Mouse (Mus musculus) layer of hippocampus, adult 6 months (tissue): ENCODE measurements around the gene Foxred1. TPM values are rescaled to one million over a fixed set of nuclear protein-coding genes. Genes with fewer than 3 reads are reported as not detected.

Source experiments
- long read RNA-seq, 2 experiments: library from polyadenylated mRNA; unstranded; transcript quantifications; one replicate each; pipeline ENCODE4 v2.0.0; 2019 to 2020
- polyA plus RNA-seq: library from polyadenylated mRNA; unstranded; fragments of <200 nt; fragmentation: Nextera tagmentation; gene quantifications from 2 replicates; pipeline ENCODE4 v1.2.3, GENCODE M21; 2021

Gene Foxred1
- polyA plus RNA-seq: 14.7 and 16.4 TPM in 2 replicates
- long read RNA-seq, experiment 1, transcript Foxred1-202 (11 exons, 2,289 nt): major isoform, 29 of 48 reads
- long read RNA-seq, experiment 1, partial matches to known transcripts: 2 of 48 reads
- long read RNA-seq, experiment 1, other reads (novel, unspliced or antisense): 15 of 48 reads
- long read RNA-seq, experiment 2, transcript Foxred1-202 (11 exons, 2,289 nt): major isoform, 95 of 149 reads
- long read RNA-seq, experiment 2, partial matches to known transcripts: 16 of 149 reads
- long read RNA-seq, experiment 2, other reads (novel, unspliced or antisense): 38 of 149 reads

DNA sequence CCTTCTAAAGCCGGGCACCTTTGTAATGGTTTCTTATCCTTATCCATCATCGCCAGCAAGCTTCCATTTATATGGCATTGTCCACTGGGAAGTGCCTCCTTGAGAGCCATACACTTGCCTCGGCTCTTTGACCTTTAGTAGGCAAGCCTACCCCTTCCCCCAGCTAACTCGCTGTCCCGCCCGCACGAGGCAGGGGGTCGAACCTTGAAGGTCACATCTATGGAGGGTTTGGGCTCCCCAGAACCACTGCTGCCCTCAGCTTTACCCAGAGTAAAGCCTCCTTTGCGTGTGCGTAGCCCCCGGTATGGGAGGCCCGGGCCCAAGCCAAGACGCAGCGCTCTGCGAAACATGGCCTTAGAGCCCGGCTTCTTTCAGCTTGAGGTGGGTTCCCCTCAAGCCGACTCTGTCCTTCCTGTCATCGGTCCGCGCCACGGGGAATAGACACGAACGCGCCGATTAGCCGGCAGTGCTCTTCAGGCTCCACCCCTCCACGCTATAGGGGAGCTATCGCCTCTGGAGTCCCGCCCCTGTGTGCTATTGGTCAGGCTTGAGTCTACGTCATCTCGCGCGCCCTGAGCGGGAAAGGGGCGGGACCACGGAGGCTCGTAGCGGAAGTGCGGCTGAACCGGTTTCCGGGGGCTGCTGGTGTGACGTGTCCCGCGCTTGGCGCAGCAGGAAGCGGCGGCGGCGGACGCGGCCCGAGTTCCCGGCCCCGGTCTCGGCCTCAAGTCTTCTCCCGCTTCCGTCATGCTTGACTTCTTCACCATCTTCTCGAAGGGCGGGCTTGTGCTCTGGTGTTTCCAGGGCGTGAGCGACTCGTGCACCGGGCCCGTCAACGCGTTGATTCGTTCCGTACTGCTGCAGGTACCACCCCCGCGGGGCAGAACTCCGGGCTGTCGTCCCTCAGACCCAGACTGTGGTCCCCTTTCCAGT is at the start of gene Foxred1:
Foxred1 (minus strand) TSS at position 514 of the 933 bp plus-strand sequence.

DNA sequence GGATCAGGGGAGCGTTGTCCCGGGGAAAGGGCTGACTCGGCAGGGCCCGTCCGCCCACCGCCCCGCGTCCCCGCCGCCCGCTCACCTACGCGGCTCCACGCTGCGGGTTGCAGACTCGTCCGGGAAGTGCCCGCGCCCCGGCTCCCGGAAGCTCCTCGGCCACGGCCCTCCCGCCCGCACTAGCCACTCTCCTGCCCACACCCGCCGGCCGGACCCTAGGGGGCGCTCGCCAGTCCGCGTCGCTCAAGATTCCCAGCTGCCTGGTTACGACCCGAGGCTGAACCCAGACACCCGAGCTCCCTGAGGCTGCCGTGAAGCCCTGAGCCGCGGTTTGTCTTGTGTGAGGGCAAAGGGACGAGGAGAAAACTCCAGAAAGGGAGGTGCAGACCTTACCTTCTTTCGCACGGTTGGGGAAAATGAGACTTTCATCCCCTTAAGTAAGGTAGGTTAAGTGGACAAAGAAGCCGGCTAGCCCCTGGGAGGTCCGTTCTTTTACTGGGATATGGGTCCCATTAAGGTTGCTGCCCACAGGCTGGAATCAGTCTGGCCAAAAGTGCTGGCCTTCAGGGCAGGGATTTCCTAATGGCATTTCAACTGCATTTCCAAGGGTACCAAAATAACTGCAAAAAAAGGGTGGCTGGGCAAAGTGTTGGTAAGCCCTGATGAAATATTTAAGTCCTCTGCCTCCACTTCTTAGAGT is 10.9 kb downstream of the Foxred1 start, which contains the start of the genes Srpr and Tirap:
Srpr (plus strand) TSS at position 404 of the 700 bp plus-strand sequence.
Tirap (minus strand) TSS at position 520 of the 700 bp plus-strand sequence.

DNA sequence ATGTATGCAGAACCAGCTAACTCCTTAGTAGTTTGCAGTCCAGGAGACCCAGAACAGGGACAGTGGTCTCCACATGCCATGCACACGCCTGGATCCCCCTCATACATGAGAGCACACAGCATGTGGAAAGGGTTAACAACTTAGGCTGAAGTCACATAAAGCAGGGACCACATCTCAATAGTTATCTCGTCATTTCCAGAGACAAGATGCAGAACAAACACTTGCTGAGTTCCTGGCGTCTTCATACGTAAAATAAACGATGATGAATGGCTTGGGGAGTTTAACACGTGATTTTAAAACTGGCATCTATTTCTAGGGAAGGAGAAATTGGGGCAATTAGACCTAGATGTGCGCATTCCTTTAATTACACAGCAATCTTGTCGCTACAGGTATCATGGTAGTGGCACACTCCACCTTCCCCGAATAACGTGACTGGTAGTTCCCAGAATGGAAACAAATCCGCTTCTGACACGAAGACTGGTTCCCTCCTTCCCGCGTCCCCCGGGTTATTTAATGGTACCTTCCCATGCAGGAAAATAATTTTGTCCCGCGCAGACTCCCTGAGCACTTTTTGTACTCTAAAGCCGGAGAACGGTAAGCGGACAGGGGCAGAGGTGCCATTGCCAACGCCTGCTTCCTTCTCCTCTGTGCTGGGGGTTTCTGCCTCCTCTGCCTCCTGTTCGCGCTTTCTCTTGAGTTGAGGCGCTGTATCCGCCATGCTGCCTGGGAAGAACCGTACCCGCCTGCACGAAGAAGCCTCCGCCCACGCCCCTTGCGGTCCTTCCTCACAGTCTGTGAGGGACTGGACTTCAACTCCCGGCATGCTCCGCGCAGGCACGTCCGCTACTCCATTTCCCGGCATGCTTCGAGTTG is 35.4 kb downstream of the Foxred1 start, which contains the start of gene Dcps:
Dcps (minus strand) TSS at position 811 of the 873 bp plus-strand sequence.

Other genes starting within 250 kb of the Foxred1 start
- gene St3gal4, start 91.8 kb downstream of the Foxred1 start, polyA plus RNA-seq: 31.3 and 32.5 TPM in 2 replicates
- 20.8 and 21.0 TPM in 2 replicates for gene Dcps, start 35.0 kb downstream of the Foxred1 start, polyA plus RNA-seq
- gene Srpr, start 10.9 kb downstream of the Foxred1 start, polyA plus RNA-seq: 82.1 and 95.5 TPM in 2 replicates
- gene Tirap, start 10.8 kb downstream of the Foxred1 start, polyA plus RNA-seq: 2.2 and 2.7 TPM in 2 replicates
- gene Fam118b, start 56.8 kb upstream of the Foxred1 start, polyA plus RNA-seq: 15.5 TPM in 2 replicates
- 9.8 and 10.4 TPM in 2 replicates for gene Rpusd4, start 56.8 kb upstream of the Foxred1 start, polyA plus RNA-seq
- 0.45 and 0.52 TPM in 2 replicates for gene Cdon, start 210.1 kb upstream of the Foxred1 start, polyA plus RNA-seq